Mouse (Mus musculus) cerebellum, adult 8-10 months (tissue): ENCODE data around the gene Per1.
"Not testable (repeated sequence)": the region's sequence is repeated elsewhere in the genome, so short reads cannot be mapped to it uniquely, and the experiment has no call there.

ENCODE experiments used
- DNase-seq: peaks from one replicate; pipeline ENCODE4 v3.0.0; 2022

Gene Per1

GRCm38 (mm10) chr11:69081613-69082012 is 13.4 kb upstream of the Per1 start:
- DNase-seq = no peak

- DNase-seq = no peak
These were observed 9.4 kb upstream of the Per1 start for GRCm38 (mm10) chr11:69085608-69086007.

- no peak for DNase-seq
These were observed 8.6 kb upstream of the Per1 start for GRCm38 (mm10) chr11:69086390-69086789.

DNA sequence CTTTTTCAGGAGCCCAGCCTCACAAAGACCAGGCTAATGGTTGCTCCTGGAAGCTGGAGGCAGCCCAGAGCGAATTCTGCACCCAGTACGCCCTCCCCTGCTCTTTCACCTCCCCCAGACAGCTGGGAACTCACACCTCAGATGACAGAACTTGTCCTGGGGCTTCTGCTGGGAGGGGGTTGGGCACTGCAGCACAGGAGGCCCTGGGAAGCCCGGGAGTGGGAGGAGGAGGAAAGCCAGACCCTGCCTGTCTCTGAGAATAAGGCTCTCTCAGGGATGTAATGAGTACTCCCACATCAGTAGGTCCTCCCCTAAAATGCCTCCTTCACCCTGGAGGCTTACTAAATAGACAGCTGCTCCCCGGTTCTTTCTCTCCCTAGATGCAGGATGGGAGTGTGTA is 7.9 kb upstream of the Per1 start:
- no peak for DNase-seq

DNA sequence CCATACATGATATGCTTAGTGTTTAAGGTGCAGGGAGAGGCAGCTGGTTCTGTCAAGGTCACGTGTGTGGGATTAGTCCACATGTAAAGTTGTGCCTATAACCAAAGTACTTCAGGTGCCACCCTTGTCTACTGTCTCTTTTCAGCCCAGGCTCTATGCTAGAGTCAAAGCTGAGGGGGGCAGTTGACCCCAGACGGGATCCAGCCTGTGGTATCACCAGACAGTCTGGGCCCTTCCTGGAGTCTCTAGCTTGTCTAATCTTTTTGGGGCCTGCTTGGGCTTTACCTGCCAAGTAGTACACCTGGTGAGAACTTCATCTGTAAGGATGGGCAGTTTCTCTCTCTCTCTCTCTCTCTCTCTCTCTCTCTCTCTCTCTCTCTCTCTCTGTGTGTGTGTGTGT is 7.4 kb upstream of the Per1 start:
- DNase-seq = no peak

- peak; percentile 93 for DNase-seq
These were observed 6.7 kb upstream of the Per1 start, which contains the start of gene Vamp2 for GRCm38 (mm10) chr11:69088103-69088855. TSS of gene Vamp2 (plus strand) at chr11:69088490.

DNA sequence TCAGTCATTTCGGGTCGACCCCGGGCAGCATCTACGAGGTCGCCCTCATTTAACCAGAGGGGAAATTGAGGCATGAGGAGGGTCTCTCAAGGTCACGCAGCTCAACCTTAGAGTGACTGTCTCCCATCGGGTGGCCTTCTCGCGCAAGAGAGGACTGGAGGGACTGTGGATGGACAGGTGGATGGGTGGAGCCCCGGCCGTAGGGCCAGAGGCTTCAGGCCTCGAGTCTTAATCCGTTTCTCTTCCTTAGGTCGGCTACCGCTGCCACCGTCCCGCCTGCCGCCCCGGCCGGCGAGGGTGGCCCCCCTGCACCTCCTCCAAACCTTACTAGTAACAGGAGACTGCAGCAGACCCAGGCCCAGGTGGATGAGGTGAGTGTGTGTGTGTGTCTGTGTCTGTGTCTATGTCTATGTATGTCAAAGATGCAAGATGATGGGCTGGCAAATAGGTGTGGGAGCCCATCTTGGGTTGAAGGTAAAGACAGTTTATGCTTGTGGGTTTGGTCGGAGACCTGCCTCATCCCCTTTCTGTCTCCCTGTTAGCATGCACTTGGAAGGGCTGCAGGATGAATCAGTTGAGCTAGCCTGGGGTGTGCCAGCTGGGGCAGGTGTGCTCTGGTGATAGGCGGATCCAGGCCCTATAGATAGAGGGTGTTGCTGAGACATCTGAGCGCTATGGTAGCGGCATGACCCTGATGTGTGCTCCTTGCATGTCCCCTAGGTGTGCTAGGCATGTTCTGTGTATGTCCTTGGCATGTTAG is 6.0 kb upstream of the Per1 start:
- DNase-seq = no peak

DNA sequence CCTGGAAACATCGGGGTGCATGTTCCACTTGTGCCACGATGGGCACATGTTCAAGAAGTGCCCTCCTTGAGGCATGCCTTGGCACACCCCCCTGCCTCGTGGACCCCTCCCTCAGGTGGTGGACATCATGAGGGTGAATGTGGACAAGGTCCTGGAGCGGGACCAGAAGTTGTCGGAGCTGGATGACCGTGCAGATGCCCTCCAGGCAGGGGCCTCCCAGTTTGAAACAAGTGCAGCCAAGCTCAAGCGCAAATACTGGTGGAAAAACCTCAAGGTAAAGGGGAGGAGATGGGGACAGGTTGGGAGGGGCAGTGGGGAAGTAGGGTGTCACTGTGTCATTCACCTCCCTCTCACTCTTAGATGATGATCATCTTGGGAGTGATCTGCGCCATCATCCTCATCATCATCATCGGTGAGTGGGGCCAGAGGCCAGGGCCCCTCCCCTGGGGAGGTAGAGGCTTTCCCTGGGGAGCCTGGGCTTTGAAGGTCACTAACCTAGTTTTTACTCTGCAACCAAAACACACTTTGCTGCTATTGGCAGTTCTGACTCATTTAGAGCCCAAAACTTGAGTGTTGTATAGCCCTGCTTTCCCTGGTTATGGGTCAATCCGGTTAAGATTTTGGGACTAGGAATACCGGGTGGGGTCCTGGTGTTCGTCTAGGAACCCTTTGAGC is 5.3 kb upstream of the Per1 start:
- no peak for DNase-seq

DNA sequence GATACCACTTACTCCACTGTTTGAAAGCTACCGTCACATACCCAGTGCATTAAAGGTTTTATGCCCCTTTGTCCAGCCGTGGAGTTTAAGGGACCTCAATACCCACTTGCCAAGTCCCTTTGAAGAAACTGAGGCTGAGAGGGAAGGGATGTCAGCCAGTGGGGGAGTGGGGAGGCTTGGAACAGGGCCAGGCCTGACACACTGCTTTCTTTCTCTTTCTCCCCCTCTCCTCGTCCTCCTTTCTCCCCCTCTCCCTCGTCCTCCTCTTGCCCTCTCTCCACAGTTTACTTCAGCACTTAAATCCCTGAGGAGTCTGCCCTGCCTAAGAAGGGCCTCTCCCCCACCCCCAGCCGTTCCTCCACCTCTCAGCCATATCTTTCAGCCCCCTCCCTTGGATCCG is 4.7 kb upstream of the Per1 start:
- no peak for DNase-seq

DNA sequence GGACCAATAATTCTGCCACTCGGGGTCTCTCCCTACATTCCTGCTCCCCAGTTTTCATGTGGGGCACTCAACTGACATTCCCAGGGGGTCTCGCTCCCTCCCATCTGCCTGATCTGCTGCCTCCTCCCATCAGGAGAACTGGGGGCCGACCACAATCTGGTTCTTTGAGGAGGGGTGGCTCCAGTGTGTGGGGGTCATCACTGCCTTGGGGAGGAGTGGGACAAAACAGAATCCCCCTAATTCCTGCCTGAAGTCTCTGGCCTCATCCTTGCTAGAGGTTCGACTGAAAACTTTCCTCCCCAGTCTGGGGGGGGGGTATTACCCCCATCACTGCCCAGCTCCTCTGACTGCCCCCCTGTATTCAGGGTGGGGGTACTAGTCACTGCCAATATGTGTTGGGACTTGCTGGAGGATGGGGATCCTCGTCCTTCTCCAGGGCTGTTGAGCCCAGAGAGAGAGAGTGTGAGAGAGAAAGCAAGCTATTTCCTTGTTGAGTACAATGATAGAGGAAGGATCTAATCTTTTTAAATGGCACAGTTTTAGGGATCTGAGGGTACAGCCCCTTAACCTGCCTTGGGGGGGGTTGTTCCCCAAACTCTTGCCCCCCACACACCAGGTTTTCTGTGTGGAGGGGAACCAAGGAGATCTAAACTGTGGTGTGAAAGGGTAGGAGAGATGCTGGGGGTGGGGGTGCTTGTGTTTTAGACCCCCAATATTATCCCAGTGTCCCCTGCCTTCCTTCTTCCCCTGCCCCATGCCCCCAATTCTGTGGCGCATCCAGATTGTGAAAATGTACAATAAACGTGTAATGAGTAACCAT is 3.2 kb upstream of the Per1 start:
- no peak for DNase-seq

DNA sequence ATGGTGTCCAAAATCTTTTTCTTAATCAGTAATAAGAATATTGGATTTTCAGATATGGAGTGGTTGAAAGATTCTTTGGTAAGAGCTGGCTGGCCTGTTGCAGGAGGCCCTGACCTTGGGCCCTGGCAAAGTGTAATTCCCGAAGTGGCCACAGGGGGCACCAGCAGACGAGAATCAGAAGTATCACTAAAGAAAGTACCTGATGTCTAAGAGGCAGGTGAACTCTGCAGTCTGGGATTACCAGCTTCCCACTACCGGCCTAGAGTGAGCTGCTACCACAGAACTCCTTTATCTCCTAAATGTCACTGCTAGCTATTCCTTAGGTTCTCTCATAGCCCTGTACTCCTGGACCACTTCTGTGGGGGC is 2.6 kb upstream of the Per1 start:
- DNase-seq = peak; percentile 92

DNA sequence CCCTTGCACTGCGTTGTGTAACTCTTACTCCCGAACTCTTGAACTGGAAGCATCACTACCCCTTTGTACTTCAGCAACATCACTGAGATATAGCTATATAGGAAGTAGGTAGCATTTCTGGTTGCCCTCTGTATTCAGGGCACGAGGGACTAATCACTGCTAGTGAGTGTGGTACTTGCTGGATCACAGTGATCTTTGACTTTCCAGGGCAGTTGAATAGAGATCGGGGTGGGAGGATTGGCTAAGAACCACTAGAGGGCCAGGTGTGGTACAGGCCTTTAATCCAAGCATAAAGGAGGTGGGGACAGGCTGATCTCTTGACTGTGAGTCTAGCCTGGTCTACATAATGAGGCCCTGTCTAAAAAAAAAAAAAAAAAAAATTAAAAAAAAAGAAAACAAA is 2.1 kb upstream of the Per1 start:
- no peak for DNase-seq

GRCm38 (mm10) chr11:69093856-69094255 is 1.2 kb upstream of the Per1 start:
- DNase-seq = not testable (repeated sequence)

DNA sequence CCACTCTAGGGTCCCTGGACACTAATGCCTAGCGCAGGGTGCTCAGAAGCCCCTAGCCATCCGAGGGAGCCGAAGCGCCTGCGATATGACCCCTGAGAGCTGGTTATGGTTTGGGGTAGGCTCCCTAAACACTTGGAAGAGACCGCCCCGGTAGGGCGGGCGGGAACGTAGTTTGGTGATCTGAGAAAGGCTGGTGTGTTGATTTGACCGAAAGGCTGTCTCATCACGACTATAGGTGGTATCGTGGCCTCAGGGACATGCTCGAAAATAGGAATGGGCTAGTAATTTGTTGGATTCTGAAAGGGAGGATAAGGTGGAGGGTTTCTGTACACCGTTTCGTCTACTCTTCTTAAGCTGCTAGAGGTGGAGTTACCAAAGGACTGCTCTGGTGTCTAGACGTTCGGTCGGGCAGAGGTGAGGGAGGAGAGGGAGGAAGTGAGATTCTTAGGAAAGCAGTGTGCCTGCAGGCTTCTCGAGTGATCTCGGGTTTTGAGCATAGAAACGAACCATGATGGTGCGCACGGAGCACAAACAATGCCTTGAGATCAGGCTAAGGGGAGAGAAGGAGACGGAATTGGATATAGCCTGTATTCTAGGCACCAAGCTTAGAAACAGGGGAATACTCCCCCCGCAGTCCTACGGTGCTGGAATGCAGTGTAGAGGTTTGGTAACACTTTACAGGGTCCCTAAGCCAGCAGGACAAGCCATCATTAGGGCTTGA is 654 bp downstream of the Per1 start:
- DNase-seq = no peak

GRCm38 (mm10) chr11:69096360-69096986 is 1.5 kb downstream of the Per1 start:
- no peak for DNase-seq

DNA sequence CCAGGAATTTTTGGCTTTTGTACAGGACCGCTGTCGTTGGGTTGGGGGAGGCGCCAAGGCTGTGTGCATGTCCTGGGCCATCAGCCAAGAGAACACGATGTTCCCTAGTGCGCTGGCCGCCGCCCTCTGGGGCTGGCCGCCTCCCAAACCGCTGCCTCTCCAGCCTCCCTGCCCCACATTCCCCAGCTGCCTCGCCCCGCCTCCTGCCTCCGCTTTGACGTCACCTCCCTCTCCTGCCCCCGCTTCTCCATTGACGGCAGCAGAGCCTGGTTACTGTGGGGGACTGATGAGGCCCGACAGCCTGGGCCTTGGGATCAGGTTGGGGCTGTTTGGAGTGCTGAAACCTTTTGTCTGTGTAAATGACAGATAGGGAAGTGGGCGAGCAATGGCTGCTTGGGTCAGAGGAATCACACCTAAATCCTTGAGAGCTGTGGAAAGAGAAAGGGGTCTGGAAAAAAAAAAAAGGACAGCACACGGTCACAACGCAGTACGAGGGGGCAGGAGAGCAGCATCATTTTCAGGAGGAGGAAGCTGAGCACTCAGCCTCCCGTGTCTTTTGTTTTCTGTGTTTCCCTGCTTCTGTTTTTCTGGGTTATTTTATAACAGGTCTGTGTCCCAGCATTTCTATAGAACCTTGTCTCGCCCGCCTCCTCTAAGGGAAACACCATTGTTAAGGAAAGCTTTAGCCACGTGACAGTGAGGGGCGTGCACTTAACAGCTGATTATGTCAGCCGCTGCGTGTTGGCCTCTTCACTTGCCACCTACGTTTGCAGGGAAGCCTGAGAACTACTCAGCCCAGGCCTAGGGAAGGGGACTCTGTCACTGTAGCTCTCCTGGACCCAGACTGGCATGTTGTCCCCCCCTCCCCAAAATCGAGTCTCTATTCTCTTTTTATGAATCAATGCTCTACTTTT is 2.2 kb downstream of the Per1 start:
- DNase-seq = peak; percentile 87

- no peak for DNase-seq
These were observed 3.2 kb downstream of the Per1 start for GRCm38 (mm10) chr11:69098039-69098761.

DNA sequence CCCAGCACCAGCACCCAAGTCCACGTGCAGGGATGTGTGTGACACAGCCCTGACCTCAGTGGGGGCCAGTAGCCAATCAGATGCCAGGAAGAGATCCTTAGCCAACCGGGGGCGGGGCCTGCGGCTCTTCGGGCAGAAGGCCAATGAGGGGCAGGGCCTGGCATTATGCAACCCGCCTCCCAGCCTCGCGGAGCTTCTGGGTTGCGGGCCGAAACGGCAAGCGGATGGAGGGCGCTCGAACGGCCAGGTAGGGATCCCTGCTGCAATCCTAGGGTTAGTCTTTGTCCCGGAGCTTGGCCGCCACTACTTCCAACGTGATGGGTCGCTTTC is 3.7 kb downstream of the Per1 start:
- peak; percentile 99 for DNase-seq

GRCm38 (mm10) chr11:69099177-69099914 is 4.3 kb downstream of the Per1 start:
- DNase-seq = peak; percentile 77
